Mouse (Mus musculus) spleen, adult 18-20 months (tissue): ENCODE measurements around the gene Kif6.

ENCODE experiments used
- DNase-seq, 2 experiments: peaks; one replicate each; pipeline ENCODE4 v3.0.0; 2022; ENCODE audit warnings: mixed read lengths in 2 of 2

The Kif6 gene

GRCm38 (mm10) chr17:49739896-49740679 lies 125.2 kb downstream of the Kif6 start:
- no peak for DNase-seq

GRCm38 (mm10) chr17:49741172-49741571 lies 126.2 kb downstream of the Kif6 start:
- no peak for DNase-seq

GRCm38 (mm10) chr17:49741927-49742326 lies 127.0 kb downstream of the Kif6 start:
- no peak for DNase-seq

- DNase-seq = no peak
These were observed 128.9 kb downstream of the Kif6 start for GRCm38 (mm10) chr17:49743580-49744463.

GRCm38 (mm10) chr17:49750889-49751324 lies 136.0 kb downstream of the Kif6 start:
- no peak for DNase-seq

- DNase-seq = no peak
These were observed 138.9 kb downstream of the Kif6 start for GRCm38 (mm10) chr17:49753874-49754273.

GRCm38 (mm10) chr17:49756862-49757261 lies 141.9 kb downstream of the Kif6 start:
- DNase-seq = no peak

GRCm38 (mm10) chr17:49759047-49759446 lies 144.1 kb downstream of the Kif6 start:
- DNase-seq = no peak

- DNase-seq = no peak
These were observed 146.3 kb downstream of the Kif6 start for GRCm38 (mm10) chr17:49761260-49761659.

GRCm38 (mm10) chr17:49761838-49762237 lies 146.9 kb downstream of the Kif6 start:
- no peak for DNase-seq

- DNase-seq = no peak
These were observed 150.0 kb downstream of the Kif6 start for GRCm38 (mm10) chr17:49764963-49765362.

GRCm38 (mm10) chr17:49767717-49768370 lies 152.9 kb downstream of the Kif6 start:
- DNase-seq = no peak

GRCm38 (mm10) chr17:49771703-49772315 lies 156.9 kb downstream of the Kif6 start:
- DNase-seq = no peak

GRCm38 (mm10) chr17:49777115-49777839 lies 162.3 kb downstream of the Kif6 start:
- DNase-seq = no peak

- DNase-seq = no peak
These were observed 164.1 kb downstream of the Kif6 start for GRCm38 (mm10) chr17:49779066-49779465.

- DNase-seq = no peak
These were observed 164.6 kb downstream of the Kif6 start for GRCm38 (mm10) chr17:49779576-49779975.

GRCm38 (mm10) chr17:49785851-49786250 lies 170.9 kb downstream of the Kif6 start:
- no peak for DNase-seq

GRCm38 (mm10) chr17:49787351-49787750 lies 172.4 kb downstream of the Kif6 start:
- no peak for DNase-seq

GRCm38 (mm10) chr17:49788187-49788974 lies 173.4 kb downstream of the Kif6 start:
- DNase-seq = no peak

GRCm38 (mm10) chr17:49791546-49791945 lies 176.6 kb downstream of the Kif6 start:
- DNase-seq = no peak

- DNase-seq = no peak
These were observed 177.3 kb downstream of the Kif6 start for GRCm38 (mm10) chr17:49792217-49792743.
